Mouse (Mus musculus) lung, postnatal 0 days (tissue): ENCODE data around the gene Mdm2.

Experiments used
- CTCF ChIP-seq: IDR thresholded peaks from 2 replicates; pipeline ENCODE4 v1.5.1; 2016; ENCODE audit warnings: antibody characterized with exemption, mild to moderate bottlenecking
- EP300 ChIP-seq: IDR thresholded peaks from 2 replicates; pipeline ENCODE4 v1.6.1; 2016; ENCODE audit warnings: antibody characterized with exemption, mild to moderate bottlenecking, control low read depth

- no peak for TF ChIP-seq CTCF
- TF ChIP-seq EP300: no peak
Observed at GRCm38 (mm10) chr10:117653779-117654173, 56.8 kb downstream of the Mdm2 start.
